Mouse (Mus musculus) erythroblast, embryonic 14.5 days (primary cell): Measurements from ENCODE around the gene Nmnat2.

Experiments
- GATA1 ChIP-seq: IDR thresholded peaks from 2 replicates; pipeline ENCODE4 v1.6.1; 2012; ENCODE audit warnings: low read length, inconsistent platforms, mixed read lengths
- TAL1 ChIP-seq: IDR thresholded peaks from 3 replicates; pipeline ENCODE4 v1.6.1; 2012; ENCODE audit warnings: low read length, inconsistent platforms, mixed read lengths

- TF ChIP-seq GATA1, result no peak
- no peak for TF ChIP-seq TAL1
Measured at GRCm38 (mm10) chr1:153006054-153006453, 51.3 kb downstream of the Nmnat2 start.
